Mouse (Mus musculus) hindbrain, postnatal 0 days (tissue): ENCODE data around the gene Trib3. TPM values are rescaled to one million over a fixed set of nuclear protein-coding genes. Genes with fewer than 3 reads are reported as not detected.

Source experiments
- ATAC-seq: fragments of 200-750 bp; cut with Nextera tagmentation; 2 replicates; pipeline ENCODE4 v1.8.0; 2017; ENCODE audit warnings: mild to moderate bottlenecking, moderate TSS enrichment, moderate library complexity
- DNase-seq: peaks from one replicate; pipeline ENCODE4 v3.0.0-alpha.2; 2015; ENCODE audit warnings: low spot score
- H3K27ac ChIP-seq: fragments of 300-500 bp; sonication (generic); 2 replicates; pipeline ENCODE4 v1.5.1; 2014; ENCODE audit warnings: mild to moderate bottlenecking
- H3K27me3 ChIP-seq: fragments of 300-500 bp; sonication (generic); 2 replicates; pipeline ENCODE4 v1.6.1; 2014; ENCODE audit warnings: low read length, mixed read lengths; ENCODE audit not compliant: insufficient read depth
- H3K36me3 ChIP-seq: fragments of 300-500 bp; sonication (generic); 2 replicates; pipeline ENCODE4 v1.6.1; 2014; ENCODE audit warnings: low read length, mixed read lengths; ENCODE audit not compliant: insufficient read depth
- H3K4me1 ChIP-seq: fragments of 300-500 bp; sonication (generic); 2 replicates; pipeline ENCODE4 v1.6.1; 2014; ENCODE audit warnings: antibody characterized with exemption, low read length, mixed read lengths; ENCODE audit not compliant: insufficient read depth
- H3K4me2 ChIP-seq: fragments of 300-500 bp; sonication (generic); 2 replicates; pipeline ENCODE4 v1.6.1; 2014; ENCODE audit warnings: low read depth, mild to moderate bottlenecking, low read length, moderate library complexity, mixed read lengths
- H3K4me3 ChIP-seq: fragments of 300-500 bp; sonication (generic); 2 replicates; pipeline ENCODE4 v1.5.1; 2014; ENCODE audit warnings: low read length
- H3K9ac ChIP-seq: fragments of 300-500 bp; sonication (generic); replicated peaks from 2 replicates; pipeline ENCODE4 v1.6.1; 2014; ENCODE audit warnings: mild to moderate bottlenecking, low read length, moderate library complexity, mixed read lengths
- H3K9me3 ChIP-seq: fragments of 300-500 bp; sonication (generic); 2 replicates; pipeline ENCODE4 v1.6.1; 2016; ENCODE audit warnings: low read length, mixed read lengths
- CTCF ChIP-seq: IDR thresholded peaks from 2 replicates; pipeline ENCODE4 v1.5.1; 2016; ENCODE audit warnings: antibody characterized with exemption, control low read depth, low read depth
- WGBS: fragments of 180-500 bp; shearing (Covaris S2); extraction: QIAGEN DNeasy Blood & Tissue Kit; methylation state at CpG from one replicate; pipeline ENCODE4 v1.1.7; 2014; 5-methylcytosine and 5-hydroxymethylcytosine counted together
- polyA plus RNA-seq: library from polyadenylated mRNA; unstranded; fragments of >200 nt; fragmentation: Nextera tagmentation; extraction: Ambion mirVana; gene quantifications from 2 replicates; pipeline ENCODE4 v1.2.1, GENCODE M21; 2015
- total RNA-seq: library from RNA; depleted of rRNA; stranded (reverse); fragments of >200 nt; gene quantifications from 2 replicates; pipeline ENCODE4 v1.2.3, GENCODE M21; 2014

Trib3 gene
- total and polyA plus RNA-seq, 2 experiments from 2014 or later = 2.5 to 2.7 TPM

DNA sequence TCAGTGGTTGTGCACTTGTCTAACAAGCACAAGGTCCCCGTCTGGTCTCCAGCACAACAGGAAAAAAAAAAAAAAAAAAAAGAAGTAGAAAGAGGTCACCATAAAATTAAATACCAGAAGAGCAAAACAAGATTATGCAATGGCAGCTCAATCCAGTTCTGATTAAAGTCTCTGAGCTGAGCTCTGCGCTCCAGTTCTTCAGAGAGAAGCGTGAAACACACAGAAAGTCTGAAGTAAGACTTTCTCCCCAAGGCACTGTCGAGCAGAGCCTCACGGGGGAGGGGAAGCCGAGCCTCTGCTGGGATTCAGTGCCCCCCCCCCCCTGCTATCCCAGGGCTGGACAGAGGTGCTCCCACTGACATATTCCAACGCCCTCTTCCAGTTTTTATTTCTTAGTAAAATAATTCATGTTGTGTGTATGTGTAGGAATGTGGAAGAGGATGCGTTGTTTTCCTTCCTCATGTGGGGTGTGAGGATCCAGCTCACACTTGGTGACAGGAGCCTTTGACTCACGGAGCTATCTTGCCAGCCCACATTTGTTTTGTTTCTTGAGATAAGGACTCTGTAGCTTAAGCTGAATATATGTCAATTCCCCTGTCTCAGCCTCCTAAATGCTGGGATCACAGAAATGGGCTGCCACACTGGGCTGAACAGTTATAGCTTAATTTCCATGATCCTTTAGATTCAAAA, 3.1 kb upstream of the Trib3 start:
- H3K9ac ChIP-seq = no peak overlapping the region
- H3K36me3 ChIP-seq = no peaks in the 10 kb centered on the region
- H3K27me3 ChIP-seq = no peaks in the 10 kb centered on the region
- no peaks in the 10 kb centered on the region for H3K9me3 ChIP-seq
- no peak for DNase-seq
- 45% methylated on average over 9 of the region's 9 CpGs for WGBS
- no peak overlapping the region for H3K27ac ChIP-seq
- TF ChIP-seq CTCF = no peak
- no peak for ATAC-seq
- H3K4me2 ChIP-seq = no peak overlapping the region
- H3K4me1 ChIP-seq = peaks cover 4% of the 10 kb centered on the region; the same call in 1 of the 2 replicates
- H3K4me3 ChIP-seq = no peak overlapping the region

DNA sequence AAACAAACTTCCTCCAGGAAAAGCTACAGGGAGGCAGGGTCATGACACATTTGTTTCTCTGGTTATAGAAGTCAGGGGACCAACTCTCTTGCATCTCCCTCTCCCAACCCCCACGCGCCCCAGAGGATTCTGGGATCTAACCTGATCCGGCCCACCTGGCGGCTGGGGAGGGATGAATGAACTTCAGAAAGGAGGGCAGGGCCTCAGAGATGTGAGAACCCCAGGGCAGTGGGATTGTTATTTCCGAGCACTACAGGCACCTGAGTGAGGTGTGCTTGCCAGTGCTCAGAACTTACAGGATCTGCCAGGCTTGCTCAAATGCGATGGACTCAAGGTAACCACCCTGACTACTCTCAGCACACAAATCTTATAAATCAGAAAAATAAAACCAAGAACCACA, 1.6 kb upstream of the Trib3 start:
- peaks cover 4% of the 10 kb centered on the region; the same call in 1 of the 2 replicates for H3K4me1 ChIP-seq
- no peak for TF ChIP-seq CTCF

GRCm38 (mm10) chr2:152344909-152345308, 1.1 kb upstream of the Trib3 start:
- 69% methylated on average over 5 of the region's 5 CpGs for WGBS
- DNase-seq (no peak), ATAC-seq (no peak)
- no peak overlapping the region for H3K9ac ChIP-seq
- H3K36me3 ChIP-seq = no peaks in the 10 kb centered on the region
- H3K4me1 ChIP-seq = peaks cover 4% of the 10 kb centered on the region; the same call in 1 of the 2 replicates
- H3K4me3 ChIP-seq = no peak overlapping the region
- no peaks in the 10 kb centered on the region for H3K27me3 ChIP-seq
- TF ChIP-seq CTCF = no peak
- H3K27ac ChIP-seq = no peak overlapping the region
- H3K9me3 ChIP-seq = no peaks in the 10 kb centered on the region
- no peak overlapping the region for H3K4me2 ChIP-seq

More for the DNA sequence above, 1.6 kb upstream of the Trib3 start:
- Histone ChIP-seq H3K36me3 (no peaks in the 10 kb centered on the region), H3K4me2 (no peak overlapping the region), H3K4me3 (no peak overlapping the region), H3K9me3 (no peaks in the 10 kb centered on the region), H3K9ac (no peak overlapping the region), H3K27ac (no peak overlapping the region), H3K27me3 (no peaks in the 10 kb centered on the region)
- WGBS = 82% methylated on average over 6 of the region's 6 CpGs
- ATAC-seq = no peak
- no peak for DNase-seq

DNA sequence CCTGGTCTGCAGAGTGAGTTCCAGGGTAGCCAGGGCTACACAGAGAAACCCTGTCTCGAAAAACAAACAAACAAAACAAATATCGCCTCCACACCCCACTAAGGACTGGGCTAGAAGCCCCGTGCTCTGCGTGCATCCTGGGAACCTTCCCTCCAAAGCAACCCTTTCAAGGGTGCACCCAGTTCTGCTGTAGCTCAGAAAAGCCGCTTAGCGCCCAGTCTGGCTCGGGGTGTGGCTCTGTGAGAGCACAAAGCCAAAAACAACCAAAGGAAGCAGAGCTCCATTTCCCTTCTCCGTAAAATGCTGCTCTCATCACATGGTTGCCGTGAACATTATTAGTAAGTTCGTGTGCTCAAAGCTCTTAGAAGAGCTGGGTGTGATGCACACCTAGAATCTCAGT, 529 bp upstream of the Trib3 start:
- Histone ChIP-seq H3K9me3 (no peaks in the 10 kb centered on the region), H3K36me3 (no peaks in the 10 kb centered on the region), H3K9ac (peak overlapping the region; percentile 69; the same call in 1 of the 2 replicates), H3K4me3 (peak overlapping the region; percentile 53), H3K4me2 (peak overlapping the region; percentile 94), H3K4me1 (peaks cover 4% of the 10 kb centered on the region; the same call in 1 of the 2 replicates), H3K27ac (peak overlapping the region; percentile 81), H3K27me3 (no peaks in the 10 kb centered on the region)
- ATAC-seq (0 out of 2 replicates have a peak, but pooled peaks have one; percentile 5), DNase-seq (no peak)
- 8% methylated on average over 10 of the region's 10 CpGs for WGBS
- no peak for TF ChIP-seq CTCF

- no peak for TF ChIP-seq CTCF
- H3K9me3 ChIP-seq = no peaks in the 10 kb centered on the region
- no peaks in the 10 kb centered on the region for H3K36me3 ChIP-seq
- ATAC-seq = no peak
- WGBS = 71% methylated on average over 22 of the region's 22 CpGs
- peak; percentile 4 for DNase-seq
- H3K27me3 ChIP-seq = no peaks in the 10 kb centered on the region
- H3K9ac ChIP-seq = no peak overlapping the region
- no peak overlapping the region for H3K4me2 ChIP-seq
- no peak overlapping the region for H3K27ac ChIP-seq
- H3K4me3 ChIP-seq = no peak overlapping the region
- peaks cover 4% of the 10 kb centered on the region; the same call in 1 of the 2 replicates for H3K4me1 ChIP-seq
Observed at GRCm38 (mm10) chr2:152339631-152340179, 4.1 kb downstream of the Trib3 start.

- H3K9me3 ChIP-seq = no peaks in the 10 kb centered on the region
- no peak overlapping the region for H3K27ac ChIP-seq
- no peak overlapping the region for H3K4me2 ChIP-seq
- no peak overlapping the region for H3K4me3 ChIP-seq
- 86% methylated on average over 13 of the region's 13 CpGs for WGBS
- DNase-seq (no peak), ATAC-seq (no peak)
- H3K36me3 ChIP-seq = no peaks in the 10 kb centered on the region
- no peaks in the 10 kb centered on the region; the same call in 1 of the 2 replicates for H3K4me1 ChIP-seq
- no peak for TF ChIP-seq CTCF
- no peaks in the 10 kb centered on the region for H3K27me3 ChIP-seq
- no peak overlapping the region for H3K9ac ChIP-seq
Observed at GRCm38 (mm10) chr2:152338319-152338718, 5.5 kb downstream of the Trib3 start.
